Mouse (Mus musculus) midbrain, embryonic 14.5 days (tissue): ENCODE measurements around the gene Kdm6b. TPM values are rescaled to one million over a fixed set of nuclear protein-coding genes. Genes with fewer than 3 reads are reported as not detected.

ENCODE experiments used
- ATAC-seq: fragments of 200-750 bp; cut with Nextera tagmentation; 2 replicates; pipeline ENCODE4 v1.8.0; 2017; ENCODE audit warnings: moderate number of reproducible peaks, moderate library complexity; ENCODE audit not compliant: low FRiP score, low TSS enrichment
- DNase-seq: peaks from one replicate; pipeline ENCODE4 v3.0.0-alpha.2; 2015
- H3K27ac ChIP-seq: fragments of 300-500 bp; sonication (generic); replicated peaks from 2 replicates; pipeline ENCODE4 v1.5.1; 2014; ENCODE audit warnings: mild to moderate bottlenecking, low read depth, low read length, moderate library complexity
- H3K27me3 ChIP-seq: fragments of 300-500 bp; sonication (generic); 2 replicates; pipeline ENCODE4 v1.6.1; 2014; ENCODE audit warnings: low read length, control low read depth, mixed read lengths; ENCODE audit not compliant: control insufficient read depth, insufficient read depth
- H3K36me3 ChIP-seq: fragments of 300-500 bp; sonication (generic); 2 replicates; pipeline ENCODE4 v1.6.1; 2014; ENCODE audit warnings: low read length, control low read depth; ENCODE audit not compliant: control insufficient read depth, insufficient read depth
- H3K4me1 ChIP-seq: fragments of 300-500 bp; sonication (generic); 2 replicates; pipeline ENCODE4 v1.6.1; 2014; ENCODE audit warnings: mild to moderate bottlenecking, antibody characterized with exemption, low read length, control low read depth; ENCODE audit not compliant: control insufficient read depth, insufficient read depth
- H3K4me2 ChIP-seq: fragments of 300-500 bp; sonication (generic); 2 replicates; pipeline ENCODE4 v1.6.1; 2014; ENCODE audit warnings: mild to moderate bottlenecking, low read length, moderate library complexity
- H3K4me3 ChIP-seq: fragments of 300-500 bp; sonication (generic); replicated peaks from 2 replicates; pipeline ENCODE4 v1.5.1; 2014; ENCODE audit warnings: low read depth, low read length
- H3K9ac ChIP-seq: fragments of 300-500 bp; sonication (generic); replicated peaks from 2 replicates; pipeline ENCODE4 v1.6.1; 2014; ENCODE audit warnings: mild to moderate bottlenecking, low read length, moderate library complexity
- H3K9me3 ChIP-seq: fragments of 300-500 bp; sonication (generic); 2 replicates; pipeline ENCODE4 v1.6.1; 2016; ENCODE audit warnings: low read length, control low read depth, mixed read lengths; ENCODE audit not compliant: control insufficient read depth
- WGBS: fragments of 180-500 bp; shearing (Covaris S2); extraction: QIAGEN DNeasy Blood & Tissue Kit; methylation state at CpG from one replicate; pipeline ENCODE4 v1.1.7; 2014; 5-methylcytosine and 5-hydroxymethylcytosine counted together
- polyA plus RNA-seq: library from polyadenylated mRNA; unstranded; fragments of >200 nt; fragmentation: Nextera tagmentation; extraction: Ambion mirVana; gene quantifications from 2 replicates; pipeline ENCODE4 v1.2.1, GENCODE M21; 2014

The Kdm6b gene
- polyA plus RNA-seq, 1 experiment from 2014 or later: 41.2 TPM

DNA sequence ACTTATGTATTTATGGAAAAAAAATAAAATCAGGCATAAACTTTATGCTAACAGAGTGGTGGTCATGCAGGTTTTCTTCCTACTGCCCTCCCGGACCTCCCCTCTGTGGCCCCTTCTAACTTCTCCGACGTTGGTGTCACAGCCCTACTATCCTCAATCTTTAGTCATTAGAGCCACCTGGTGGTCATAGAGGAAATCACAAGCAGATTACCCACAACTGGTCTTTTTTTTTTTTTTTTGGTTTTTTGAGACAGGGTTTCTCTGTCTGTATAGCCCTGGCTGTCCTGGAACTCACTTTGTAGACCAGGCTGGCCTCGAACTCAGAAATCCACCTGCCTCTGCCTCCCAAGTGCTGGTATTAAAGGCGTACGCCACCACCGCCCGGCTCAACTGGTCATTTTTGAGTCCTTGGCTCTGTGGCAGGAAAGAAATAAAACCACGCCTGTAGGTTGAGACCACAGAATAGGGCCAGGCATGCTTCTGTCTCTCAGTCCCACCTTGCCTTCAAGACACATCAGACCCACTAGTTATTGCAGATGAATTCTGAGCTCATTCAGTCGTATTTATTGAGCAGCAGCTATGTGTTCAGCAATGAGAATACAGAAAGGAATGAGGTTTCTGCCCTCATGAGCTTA is 23.0 kb downstream of the Kdm6b start:
- no peak; the same call in 1 of the 2 replicates for ATAC-seq
- 53% methylated on average over 10 of the region's 10 CpGs for WGBS

DNA sequence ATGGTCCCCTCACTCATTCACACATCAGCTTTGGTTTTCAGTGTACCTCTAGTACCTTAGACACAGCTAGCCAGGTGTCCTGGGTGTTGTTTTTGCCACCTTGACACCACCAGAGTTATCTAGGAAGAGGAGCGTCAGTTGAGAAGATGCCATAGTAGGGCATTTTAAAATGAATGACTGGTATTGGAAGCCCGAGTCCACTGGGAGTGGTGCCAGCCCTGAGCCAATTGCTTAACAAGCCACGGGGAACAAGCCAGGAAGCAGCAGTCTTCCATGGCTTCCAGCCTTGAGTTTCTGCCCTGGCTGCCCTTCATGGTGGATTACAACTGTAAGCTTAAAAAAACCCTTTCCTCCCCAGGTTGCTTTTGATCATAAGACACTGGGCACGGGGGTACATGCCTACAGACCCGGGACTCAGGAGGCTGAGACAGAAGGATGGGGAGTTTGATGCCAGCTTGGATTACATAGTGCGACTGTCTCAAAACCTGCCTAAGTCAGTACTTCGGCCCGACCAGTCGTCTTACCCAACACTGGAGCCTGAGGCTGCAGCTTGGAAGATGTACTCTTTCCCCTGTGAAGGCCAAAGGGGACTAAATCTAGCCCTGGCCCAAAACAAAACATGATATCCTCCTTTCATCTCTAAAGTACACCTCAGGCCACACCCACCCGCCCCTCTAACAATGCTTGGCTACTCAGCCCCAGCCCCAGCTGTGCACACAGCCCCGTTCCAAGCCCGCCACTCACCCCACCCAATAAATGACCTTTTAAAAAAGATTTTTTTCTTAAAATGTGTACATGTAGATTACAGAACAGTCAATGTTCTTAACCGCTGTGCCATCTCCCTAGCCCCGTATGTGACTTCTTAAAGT is 23.7 kb downstream of the Kdm6b start:
- no peak overlapping the region for H3K4me2 ChIP-seq
- ATAC-seq (no peak), DNase-seq (peak; percentile 25)
- peaks cover 5% of the 10 kb centered on the region; the same call in 1 of the 2 replicates for H3K4me1 ChIP-seq
- H3K27me3 ChIP-seq: no peaks in the 10 kb centered on the region
- H3K9me3 ChIP-seq: no peaks in the 10 kb centered on the region
- H3K36me3 ChIP-seq: 0 out of 2 replicates have a peak, but pooled peaks cover 5% of the 10 kb centered on the region
- H3K9ac ChIP-seq: no peak overlapping the region
- WGBS: 65% methylated on average over 14 of the region's 14 CpGs
- H3K27ac ChIP-seq: no peak overlapping the region
- no peak overlapping the region for H3K4me3 ChIP-seq

More for the DNA sequence above, 23.0 kb downstream of the Kdm6b start:
- DNase-seq: peak; percentile 92
- H3K9ac ChIP-seq: no peak overlapping the region
- H3K27ac ChIP-seq: no peak overlapping the region
- H3K36me3 ChIP-seq: 0 out of 2 replicates have a peak, but pooled peaks cover 5% of the 10 kb centered on the region
- H3K4me1 ChIP-seq: peaks cover 5% of the 10 kb centered on the region; the same call in 1 of the 2 replicates
- no peaks in the 10 kb centered on the region for H3K9me3 ChIP-seq
- H3K4me2 ChIP-seq: no peak overlapping the region
- no peak overlapping the region for H3K4me3 ChIP-seq
- H3K27me3 ChIP-seq: no peaks in the 10 kb centered on the region

DNA sequence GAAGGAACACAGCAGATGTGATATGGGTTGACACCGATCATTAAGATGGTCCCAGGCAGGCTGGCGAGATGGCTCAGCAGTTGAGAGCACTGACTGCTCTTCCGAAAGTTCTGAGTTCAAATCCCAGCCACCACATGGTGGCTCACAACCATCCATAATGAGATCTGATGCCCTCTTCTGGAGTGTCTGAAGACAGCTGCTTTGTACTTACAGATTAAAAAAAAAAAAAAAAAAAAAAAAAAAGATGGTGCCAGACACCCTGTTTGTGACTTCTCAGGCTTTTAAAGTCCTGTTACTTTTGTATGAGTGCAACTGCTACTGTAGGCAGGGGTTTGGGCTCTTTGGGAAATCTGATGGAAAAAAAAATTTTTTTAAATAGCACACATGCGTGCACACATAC is 24.8 kb downstream of the Kdm6b start:
- no peaks in the 10 kb centered on the region for H3K4me1 ChIP-seq
- no peaks in the 10 kb centered on the region for H3K27me3 ChIP-seq
- no peak overlapping the region for H3K4me2 ChIP-seq
- no peak overlapping the region for H3K4me3 ChIP-seq
- ATAC-seq: no peak
- H3K9me3 ChIP-seq: no peaks in the 10 kb centered on the region
- 95% methylated on average over 4 of the region's 4 CpGs for WGBS
- no peak overlapping the region for H3K9ac ChIP-seq
- no peak overlapping the region for H3K27ac ChIP-seq
- DNase-seq: no peak
- 0 out of 2 replicates have a peak, but pooled peaks cover 5% of the 10 kb centered on the region for H3K36me3 ChIP-seq

DNA sequence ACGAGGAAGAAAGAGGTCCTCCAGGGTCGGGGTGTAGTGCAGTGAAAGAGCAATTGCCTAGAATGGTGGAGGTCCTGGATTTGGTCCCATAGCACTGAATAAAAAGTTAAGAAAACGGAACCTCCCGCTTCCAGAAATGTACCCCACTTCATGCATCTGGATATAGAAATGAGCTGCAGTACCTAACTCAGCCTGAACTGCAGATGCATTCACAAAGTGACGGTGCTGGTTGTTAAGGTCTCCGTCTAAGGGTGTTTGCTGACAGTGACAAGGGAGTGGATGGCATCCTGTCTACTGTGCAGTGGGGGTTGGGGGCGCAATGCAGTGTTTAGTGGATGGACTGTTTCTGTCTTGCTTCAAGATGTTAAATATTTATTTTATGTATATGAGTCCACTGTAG is 26.7 kb downstream of the Kdm6b start:
- no peak for ATAC-seq
- no peaks in the 10 kb centered on the region for H3K4me1 ChIP-seq
- no peaks in the 10 kb centered on the region for H3K36me3 ChIP-seq
- DNase-seq: no peak
- H3K4me2 ChIP-seq: no peak overlapping the region
- H3K27me3 ChIP-seq: no peaks in the 10 kb centered on the region
- H3K4me3 ChIP-seq: no peak overlapping the region
- no peak overlapping the region for H3K27ac ChIP-seq
- no peak overlapping the region for H3K9ac ChIP-seq
- 79% methylated on average over 7 of the region's 7 CpGs for WGBS
- no peaks in the 10 kb centered on the region for H3K9me3 ChIP-seq

DNA sequence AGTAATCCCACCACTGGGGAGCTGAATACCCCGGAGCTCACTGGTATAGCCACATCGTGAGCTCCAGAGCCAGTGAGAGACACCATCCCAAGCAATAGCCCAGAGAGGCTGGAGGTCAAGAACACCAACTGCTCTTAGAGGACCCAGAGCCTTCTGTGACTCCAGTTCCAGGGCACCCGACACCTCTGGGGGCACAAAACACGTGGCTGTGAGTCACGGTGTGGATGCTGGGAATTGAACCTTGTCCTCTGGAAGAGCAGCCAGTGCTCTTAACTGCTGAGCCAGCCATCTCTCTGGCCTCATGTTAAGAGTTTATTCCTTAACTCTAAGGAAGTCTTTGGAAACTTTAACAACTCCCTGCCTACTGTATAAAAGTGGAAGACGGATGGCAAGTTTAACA is 28.5 kb downstream of the Kdm6b start:
- no peaks in the 10 kb centered on the region for H3K9me3 ChIP-seq
- H3K36me3 ChIP-seq: no peaks in the 10 kb centered on the region
- no peaks in the 10 kb centered on the region for H3K27me3 ChIP-seq
- DNase-seq: no peak
- H3K4me3 ChIP-seq: no peak overlapping the region
- WGBS: 82% methylated on average over 6 of the region's 6 CpGs
- H3K4me2 ChIP-seq: no peak overlapping the region
- no peak for ATAC-seq
- H3K9ac ChIP-seq: no peak overlapping the region
- H3K27ac ChIP-seq: no peak overlapping the region
- no peaks in the 10 kb centered on the region for H3K4me1 ChIP-seq

DNA sequence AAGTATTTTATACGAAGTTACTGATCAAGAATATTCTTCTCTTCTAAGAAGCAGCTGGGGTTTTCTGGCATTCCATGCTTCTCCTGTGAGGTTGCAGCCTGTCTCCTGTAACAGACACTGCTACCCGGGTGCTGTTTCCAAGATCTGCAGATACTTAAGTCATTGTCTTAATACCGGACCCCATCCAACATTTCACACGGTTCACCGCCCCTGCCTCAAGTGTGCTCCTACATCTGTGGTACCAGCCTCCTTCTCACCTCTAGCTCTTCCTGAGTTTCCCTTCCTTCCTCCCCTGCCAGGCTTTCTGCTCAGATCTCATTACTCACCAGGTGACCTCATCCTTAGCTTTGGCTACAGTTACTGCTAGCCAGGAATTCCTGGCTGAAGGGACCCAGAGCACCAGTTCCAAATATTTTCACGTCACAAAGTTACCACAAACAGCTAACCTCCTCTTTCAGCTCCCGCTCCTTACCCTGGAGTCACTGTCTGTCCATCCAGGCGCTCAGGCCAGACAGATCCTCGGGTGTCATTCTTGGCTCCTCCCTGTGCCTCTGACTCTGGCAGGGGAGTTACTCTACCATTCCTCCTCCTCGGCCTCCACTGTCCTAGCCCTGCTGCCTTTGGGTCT is 30.9 kb downstream of the Kdm6b start:
- H3K4me3 ChIP-seq: no peak overlapping the region
- H3K4me1 ChIP-seq: no peaks in the 10 kb centered on the region
- 68% methylated on average over 10 of the region's 10 CpGs for WGBS
- H3K27ac ChIP-seq: no peak overlapping the region
- no peaks in the 10 kb centered on the region for H3K27me3 ChIP-seq
- no peaks in the 10 kb centered on the region for H3K9me3 ChIP-seq
- no peak for ATAC-seq
- H3K9ac ChIP-seq: no peak overlapping the region
- DNase-seq: no peak
- no peak overlapping the region for H3K4me2 ChIP-seq
- H3K36me3 ChIP-seq: no peaks in the 10 kb centered on the region

DNA sequence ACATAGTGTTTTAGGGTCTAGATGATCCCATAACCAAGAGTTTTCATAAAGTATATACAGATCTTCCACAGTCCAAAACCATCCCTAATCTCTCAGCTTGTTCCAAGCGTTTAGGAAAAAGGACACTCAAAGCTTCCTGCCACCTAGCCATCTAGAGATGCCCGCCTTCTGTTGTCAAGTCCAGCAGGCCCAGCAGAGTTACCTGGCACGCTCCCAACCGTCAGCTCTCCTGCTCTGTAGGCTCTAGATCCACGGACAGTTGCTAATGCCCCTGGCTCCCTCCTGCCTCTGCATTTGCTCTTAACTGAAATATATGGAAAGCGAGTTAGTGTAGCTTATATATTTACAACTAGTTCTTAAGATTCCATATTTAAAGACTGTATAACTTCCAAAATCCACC is 32.1 kb downstream of the Kdm6b start:
- Histone ChIP-seq H3K4me3 (no peak overlapping the region), H3K4me1 (no peaks in the 10 kb centered on the region), H3K9me3 (no peaks in the 10 kb centered on the region), H3K4me2 (no peak overlapping the region), H3K27me3 (no peaks in the 10 kb centered on the region), H3K27ac (no peak overlapping the region), H3K36me3 (no peaks in the 10 kb centered on the region), H3K9ac (no peak overlapping the region)
- no peak for DNase-seq
- 83% methylated on average over 6 of the region's 6 CpGs for WGBS
- no peak for ATAC-seq

DNA sequence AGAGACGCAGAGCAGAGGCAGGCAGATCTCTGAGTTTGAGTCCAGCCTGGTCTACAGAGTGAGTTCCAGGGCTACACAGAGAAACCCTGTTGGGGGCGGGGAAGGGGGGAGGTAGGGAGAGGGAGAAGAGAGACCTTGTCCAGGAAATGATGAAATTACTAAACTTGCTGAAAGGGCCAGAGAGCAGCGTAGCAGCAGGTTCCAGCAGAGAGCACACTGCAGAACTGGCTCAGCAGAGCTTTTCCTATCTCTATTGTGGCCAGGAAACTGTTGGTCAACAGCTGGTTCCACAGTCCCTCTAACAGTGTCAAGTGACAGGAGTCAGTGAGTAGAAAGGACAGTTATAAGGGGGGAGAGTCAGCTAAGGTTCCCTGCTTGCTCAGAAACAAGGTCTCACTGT is 33.9 kb downstream of the Kdm6b start:
- Histone ChIP-seq H3K27me3 (no peaks in the 10 kb centered on the region), H3K36me3 (no peaks in the 10 kb centered on the region), H3K4me3 (no peak overlapping the region), H3K9me3 (no peaks in the 10 kb centered on the region), H3K4me2 (no peak overlapping the region), H3K9ac (no peak overlapping the region), H3K4me1 (no peaks in the 10 kb centered on the region), H3K27ac (no peak overlapping the region)
- ATAC-seq: no peak
- WGBS: 80% methylated on average over 3 of the region's 3 CpGs
- no peak for DNase-seq
